Comparison of ENCODE assay signal across 17 mouse cellular contexts in genomic region chr15:90609836-90610415, GRCm38 (mm10).
DNase-seq lines count a peak whose midpoint lies in the region; ATAC-seq and TF ChIP-seq lines count a peak whose summit lies in the region.
"Had no signal": no experiment of that assay in that cellular context is flagged by ENCODE, and none has a peak within 500 bp of the region (broad histone marks: within the 10 kb centered on the region; RNA-seq: fewer than 3 reads in every experiment).

No protein-coding gene starts in this region.

- H3K27me3 ChIP-seq in kidney, adult 2 months (replicated peaks; ENCODE audit: control insufficient read depth, insufficient read depth, low read length), result no peaks in the 10 kb centered on the region
- H3K27me3 ChIP-seq in kidney, embryonic 14.5 days (ENCODE audit: control insufficient read depth, insufficient read depth, low read length), result no peaks in the 10 kb centered on the region
- H3K27me3 ChIP-seq in lung, postnatal 0 days (replicated peaks; ENCODE audit: insufficient read depth, low read length), result no peaks in the 10 kb centered on the region
- no peaks in the 10 kb centered on the region for H3K27me3 ChIP-seq in myocyte (ENCODE audit: control insufficient read depth, insufficient read depth, insufficient read length)
- H3K27me3 ChIP-seq: heart, embryonic 12.5 days; limb, embryonic 13.5 days; megakaryocyte, embryonic 14.5 days had no signal

- no peak for TF ChIP-seq CTCF in kidney, adult 2 months (conservative IDR thresholded peaks at IDR 0.05; ENCODE audit: insufficient read depth, insufficient read length, low read depth, low read length)
- no peak for TF ChIP-seq CTCF in lung, postnatal 0 days (IDR thresholded peaks at IDR 0.05)
- no peak for TF ChIP-seq CTCF in lung, adult 2 months (IDR thresholded peaks at IDR 0.05; ENCODE audit: insufficient read depth, low read length)

- no peaks in the 10 kb centered on the region for H3K36me3 ChIP-seq in kidney, adult 2 months (ENCODE audit: control insufficient read depth, insufficient read depth, low read length)
- no peaks in the 10 kb centered on the region for H3K36me3 ChIP-seq in kidney, embryonic 14.5 days (ENCODE audit: control insufficient read depth, insufficient read depth, low read length)
- no peaks in the 10 kb centered on the region for H3K36me3 ChIP-seq in lung, postnatal 0 days (ENCODE audit: insufficient read depth, low read length)
- no peaks in the 10 kb centered on the region for H3K36me3 ChIP-seq in myocyte (ENCODE audit: control insufficient read depth, insufficient read depth)
- H3K36me3 ChIP-seq: heart, embryonic 12.5 days; limb, embryonic 13.5 days had no signal

- no peak overlapping the region for H3K4me2 ChIP-seq in kidney, embryonic 14.5 days (replicated peaks; ENCODE audit: low read depth, low read length)
- H3K4me2 ChIP-seq in lung, postnatal 0 days (replicated peaks; ENCODE audit: low read depth, low read length), result no peak overlapping the region
- peak overlapping the region; percentile 25 for H3K4me2 ChIP-seq in myocyte (ENCODE audit: low read depth)
- H3K4me2 ChIP-seq: heart, embryonic 12.5 days; limb, embryonic 13.5 days had no signal

- no peak overlapping the region for H3K9ac ChIP-seq in kidney, embryonic 14.5 days (ENCODE audit: low read depth, low read length)
- no peak overlapping the region for H3K9ac ChIP-seq in lung, postnatal 0 days (replicated peaks; ENCODE audit: low read depth)
- H3K9ac ChIP-seq: heart, embryonic 12.5 days; limb, embryonic 13.5 days; liver, postnatal 0 days had no signal

- no peaks in the 10 kb centered on the region for H3K9me3 ChIP-seq in kidney, embryonic 14.5 days (ENCODE audit: control insufficient read depth, low read length)
- H3K9me3 ChIP-seq in lung, postnatal 0 days (ENCODE audit: low read length), result no peaks in the 10 kb centered on the region
- H3K9me3 ChIP-seq: heart, embryonic 12.5 days; limb, embryonic 13.5 days had no signal

- peak; percentile 10 for DNase-seq in adrenal gland, adult 2 months
- no peak for DNase-seq in adrenal gland, adult 18-20 months (ENCODE audit: low spot score in 2 of 2)
- DNase-seq in kidney, adult 2 months, result peak; percentile 33
- DNase-seq in lung, postnatal 0 days (ENCODE audit: low spot score), result peak; percentile 25
- no peak for DNase-seq in lung, adult 2 months
- no peak for DNase-seq in thymus, postnatal 36 days
- DNase-seq: cerebellum, adult 11 months; cerebellum, postnatal 25 days; gastrocnemius, postnatal 25 days; layer of hippocampus, adult 9-11 months; liver, postnatal 0 days had no signal

- H3K79me2 ChIP-seq in myocyte (ENCODE audit: control insufficient read depth, insufficient read depth), result no peaks in the 10 kb centered on the region

- WGBS in kidney, adult 2 months, result 39% methylated on average over 4 of the region's 4 CpGs
- WGBS in kidney, embryonic 14.5 days, result 50% methylated on average over 4 of the region's 4 CpGs
- WGBS in lung, postnatal 0 days, result 30% methylated on average over 4 of the region's 4 CpGs
- WGBS in lung, adult 2 months, result 22% methylated on average over 4 of the region's 4 CpGs

- H3ac ChIP-seq in myocyte (ENCODE audit: control insufficient read depth, insufficient read length), result no peak overlapping the region

- no peak overlapping the region; the same call in 1 of the 2 replicates for H3K27ac ChIP-seq in kidney, adult 2 months (ENCODE audit: insufficient read depth, low read depth, low read length)
- H3K27ac ChIP-seq in kidney, embryonic 14.5 days (ENCODE audit: low read depth, low read length), result no peak overlapping the region
- H3K27ac ChIP-seq in lung, postnatal 0 days (ENCODE audit: low read length), result no peak overlapping the region
- H3K27ac ChIP-seq: limb, embryonic 13.5 days had no signal

- ATAC-seq in kidney, embryonic 14.5 days (ENCODE audit: low FRiP score, low TSS enrichment), result no peak
- no peak for ATAC-seq in lung, postnatal 0 days
- ATAC-seq: liver, postnatal 0 days; midbrain, embryonic 16.5 days had no signal

- no peak overlapping the region for H3K4me3 ChIP-seq in kidney, adult 2 months (ENCODE audit: insufficient read depth, low read depth, low read length)
- H3K4me3 ChIP-seq in kidney, embryonic 14.5 days (ENCODE audit: low read length), result no peak overlapping the region
- no peak overlapping the region for H3K4me3 ChIP-seq in lung, postnatal 0 days (ENCODE audit: low read depth, low read length)
- no peak overlapping the region for H3K4me3 ChIP-seq in lung, adult 2 months (replicated peaks; ENCODE audit: extremely low read depth, low read depth, low read length)
- H3K4me3 ChIP-seq in myocyte, result no peak overlapping the region
- H3K4me3 ChIP-seq: heart, embryonic 12.5 days; limb, embryonic 13.5 days; megakaryocyte, embryonic 14.5 days had no signal

- H3K4me1 ChIP-seq in kidney, adult 2 months (ENCODE audit: control insufficient read depth, insufficient read depth, low read length), result no peaks in the 10 kb centered on the region; the same call in 1 of the 2 replicates
- no peaks in the 10 kb centered on the region for H3K4me1 ChIP-seq in kidney, embryonic 14.5 days (ENCODE audit: control insufficient read depth, insufficient read depth, low read length)
- 0 out of 2 replicates have a peak, but pooled peaks cover 4% of the 10 kb centered on the region for H3K4me1 ChIP-seq in lung, postnatal 0 days (ENCODE audit: insufficient read depth, low read depth, low read length)
- no peaks in the 10 kb centered on the region for H3K4me1 ChIP-seq in lung, adult 2 months (ENCODE audit: control insufficient read depth, insufficient read depth, low read length)
- H3K4me1 ChIP-seq: megakaryocyte, embryonic 14.5 days had no signal

- TF ChIP-seq POLR2A in kidney, adult 2 months (IDR thresholded peaks at IDR 0.05; ENCODE audit: low read depth, low read length), result no peak
- no peak for TF ChIP-seq POLR2A in lung, adult 2 months (IDR thresholded peaks at IDR 0.05; ENCODE audit: borderline replicate concordance, extremely low read depth, low read depth, low read length)
- no peak for TF ChIP-seq POLR2A in myocyte (IDR thresholded peaks at IDR 0.05; ENCODE audit: insufficient read length, low read depth)

- TF ChIP-seq EP300 in lung, postnatal 0 days (IDR thresholded peaks at IDR 0.05), result no peak

TF ChIP-seq in myocyte, 11 proteins besides CTCF, POLR2A, EP300 and RAD21:
- peak; percentile 77 for TF ChIP-seq CEBPB (IDR thresholded peaks at IDR 0.05; ENCODE audit: insufficient read depth, poor library complexity, severe bottlenecking)
- no peak for TF ChIP-seq POLR2AphosphoS2 (IDR thresholded peaks at IDR 0.05; ENCODE audit: insufficient read length, low read depth)
TF ChIP-seq in myocyte: peak in this region for 1.

Comparison
In these comparisons a context has a peak if more than half of its experiments do, and no peak if none do; other contexts are left out.
1. DNase-seq: peak in adrenal gland, adult 2 months (single experiment), kidney, adult 2 months (single experiment) and lung, postnatal 0 days (single experiment); none in adrenal gland, adult 18-20 months (0 of 2), lung, adult 2 months (single experiment) and thymus, postnatal 36 days (0 of 2).